Mouse (Mus musculus) limb, embryonic 15.5 days (tissue): Measurements from ENCODE around the gene Rad51b. TPM values are rescaled to one million over a fixed set of nuclear protein-coding genes. Genes with fewer than 3 reads are reported as not detected.

ENCODE experiments used
- ATAC-seq: fragments of 200-750 bp; cut with Nextera tagmentation; 2 replicates; pipeline ENCODE4 v1.8.0; 2017; ENCODE audit warnings: low read depth, moderate TSS enrichment; ENCODE audit not compliant: insufficient number of reproducible peaks, low FRiP score, low TSS enrichment
- H3K27ac ChIP-seq: fragments of 300-500 bp; sonication (generic); 2 replicates; pipeline ENCODE4 v1.5.1; 2015; ENCODE audit warnings: moderate library complexity, mild to moderate bottlenecking, inconsistent platforms
- H3K27me3 ChIP-seq: fragments of 300-500 bp; sonication (generic); 2 replicates; pipeline ENCODE4 v1.6.1; 2015; ENCODE audit warnings: inconsistent platforms
- H3K36me3 ChIP-seq: fragments of 300-500 bp; sonication (generic); 2 replicates; pipeline ENCODE4 v1.6.1; 2015; ENCODE audit warnings: inconsistent platforms
- H3K4me1 ChIP-seq: fragments of 300-500 bp; sonication (generic); 2 replicates; pipeline ENCODE4 v1.6.1; 2015; ENCODE audit warnings: inconsistent platforms
- H3K4me2 ChIP-seq: fragments of 300-500 bp; sonication (generic); 2 replicates; pipeline ENCODE4 v1.6.1; 2015; ENCODE audit warnings: mild to moderate bottlenecking, inconsistent platforms
- H3K4me3 ChIP-seq: fragments of 300-500 bp; sonication (generic); 2 replicates; pipeline ENCODE4 v1.5.1; 2015; ENCODE audit warnings: mild to moderate bottlenecking, inconsistent platforms
- H3K9ac ChIP-seq: fragments of 300-500 bp; sonication (generic); 2 replicates; pipeline ENCODE4 v1.6.1; 2015; ENCODE audit warnings: inconsistent platforms
- H3K9me3 ChIP-seq: fragments of 300-500 bp; sonication (generic); 2 replicates; pipeline ENCODE4 v1.6.1; 2016; ENCODE audit warnings: inconsistent platforms
- WGBS: fragments of 180-500 bp; shearing (Covaris S2); methylation state at CpG from one replicate; pipeline ENCODE4 v1.1.7; 2015; 5-methylcytosine and 5-hydroxymethylcytosine counted together
- polyA plus RNA-seq: library from polyadenylated mRNA; unstranded; fragments of >200 nt; fragmentation: Nextera tagmentation; extraction: Ambion mirVana; gene quantifications from 2 replicates; pipeline ENCODE4 v1.2.1, GENCODE M21; 2015

Rad51b gene
- polyA plus RNA-seq, 1 experiment from 2014 or later = 5.2 TPM

DNA sequence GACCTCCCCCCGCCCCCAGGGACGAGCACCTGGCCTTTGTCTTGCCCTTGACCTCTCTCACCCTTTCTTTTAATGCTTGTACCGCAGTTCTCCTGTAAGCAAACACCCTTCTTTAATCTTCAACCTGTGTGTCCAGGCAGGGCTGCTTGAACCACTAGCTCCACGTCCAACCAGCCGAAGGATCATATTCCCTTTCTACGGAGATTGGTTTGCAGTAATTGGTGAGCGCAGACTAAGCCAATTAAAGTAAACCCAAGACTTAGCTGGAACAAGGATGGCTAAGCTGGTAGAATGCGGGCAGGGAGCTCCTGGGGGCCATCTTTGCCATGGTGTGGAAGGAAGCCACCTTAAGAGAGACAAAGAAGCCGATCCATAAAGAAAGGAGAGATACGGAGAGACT lies 490.5 kb downstream of the Rad51b start:
- Histone ChIP-seq H3K9ac (no peak overlapping the region), H3K9me3 (no peaks in the 10 kb centered on the region), H3K4me1 (0 out of 2 replicates have a peak, but pooled peaks cover 3% of the 10 kb centered on the region), H3K27ac (no peak overlapping the region), H3K4me2 (no peak overlapping the region), H3K4me3 (no peak overlapping the region), H3K36me3 (no peaks in the 10 kb centered on the region), H3K27me3 (no peaks in the 10 kb centered on the region)
- no peak for ATAC-seq
- 66% methylated on average over 10 of the region's 10 CpGs for WGBS

DNA sequence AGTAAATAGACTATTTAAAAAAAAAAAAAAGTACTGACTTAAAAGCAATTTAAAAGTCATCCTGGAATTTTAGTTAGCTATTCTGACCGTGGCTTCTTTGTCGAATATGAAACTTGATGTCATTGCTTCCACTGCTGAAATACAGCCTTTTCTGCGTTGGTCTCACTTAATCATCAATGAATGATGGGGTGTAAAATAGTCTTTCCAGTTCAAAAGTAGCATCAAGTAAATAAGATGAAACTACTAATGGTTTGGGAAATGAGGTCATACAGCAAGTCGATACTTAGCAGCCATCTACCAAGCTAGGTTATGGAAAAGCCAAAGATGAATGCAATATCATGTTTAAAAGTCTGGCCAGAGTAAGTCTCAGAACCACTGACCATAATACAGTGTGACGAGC lies 491.3 kb downstream of the Rad51b start:
- H3K4me3 ChIP-seq = no peak overlapping the region
- WGBS = 78% methylated on average over 5 of the region's 5 CpGs
- no peaks in the 10 kb centered on the region for H3K9me3 ChIP-seq
- ATAC-seq = no peak
- no peaks in the 10 kb centered on the region for H3K36me3 ChIP-seq
- H3K4me1 ChIP-seq = peaks cover 4% of the 10 kb centered on the region; the same call in 1 of the 2 replicates
- H3K27ac ChIP-seq = no peak overlapping the region
- no peaks in the 10 kb centered on the region for H3K27me3 ChIP-seq
- H3K9ac ChIP-seq = no peak overlapping the region
- H3K4me2 ChIP-seq = no peak overlapping the region

DNA sequence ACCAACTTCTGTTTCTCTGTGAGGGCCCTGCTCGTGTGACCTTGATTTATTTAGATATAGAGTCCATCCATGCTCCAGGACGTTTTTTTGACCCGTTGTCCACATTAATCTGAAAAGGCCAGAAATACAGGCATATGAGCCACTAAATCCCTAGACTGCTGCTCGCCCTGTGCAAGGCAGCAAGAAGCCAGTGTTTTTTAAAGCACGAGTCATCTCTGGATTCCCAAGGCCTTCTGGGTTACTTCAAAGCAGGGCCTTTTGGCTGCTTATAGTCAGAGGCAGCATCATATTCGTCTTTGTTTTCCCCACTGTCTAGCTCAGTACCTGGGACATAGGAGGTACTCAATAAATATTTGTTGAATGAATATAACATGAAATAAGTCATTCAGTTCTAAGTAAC lies 492.4 kb downstream of the Rad51b start:
- H3K9me3 ChIP-seq = no peaks in the 10 kb centered on the region

DNA sequence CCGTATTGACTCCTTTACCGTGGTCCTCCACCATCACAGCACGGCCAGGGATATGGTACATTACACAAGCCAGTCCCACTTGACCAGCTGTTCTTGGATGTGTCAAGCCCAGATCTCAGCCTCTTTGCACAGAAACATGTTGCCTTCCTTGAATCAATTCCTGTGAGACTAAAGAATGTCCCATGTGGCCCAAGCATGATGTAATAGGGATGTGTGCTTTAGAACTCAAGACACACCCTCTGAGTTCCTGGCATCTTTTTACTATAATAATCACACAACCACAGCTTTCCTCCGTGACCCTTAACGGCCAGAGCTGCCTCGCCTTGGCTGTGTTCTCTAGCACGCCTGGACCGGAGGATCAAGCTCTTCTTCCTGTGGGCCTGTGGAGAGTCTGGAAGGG lies 496.3 kb downstream of the Rad51b start:
- ATAC-seq = no peak
- no peaks in the 10 kb centered on the region for H3K27me3 ChIP-seq
- no peaks in the 10 kb centered on the region for H3K9me3 ChIP-seq
- 61% methylated on average over 8 of the region's 8 CpGs for WGBS
- H3K36me3 ChIP-seq = no peaks in the 10 kb centered on the region
- no peak overlapping the region for H3K4me2 ChIP-seq
- no peak overlapping the region for H3K4me3 ChIP-seq
- no peak overlapping the region; the same call in 1 of the 2 replicates for H3K27ac ChIP-seq
- no peak overlapping the region for H3K9ac ChIP-seq
- peaks cover 18% of the 10 kb centered on the region for H3K4me1 ChIP-seq

More for the DNA sequence above, 492.4 kb downstream of the Rad51b start:
- Histone ChIP-seq H3K9ac (no peak overlapping the region), H3K27me3 (no peaks in the 10 kb centered on the region), H3K27ac (no peak overlapping the region), H3K4me1 (peaks cover 4% of the 10 kb centered on the region; the same call in 1 of the 2 replicates), H3K4me3 (no peak overlapping the region), H3K36me3 (no peaks in the 10 kb centered on the region), H3K4me2 (no peak overlapping the region)
- no peak for ATAC-seq
- WGBS = 76% methylated on average over 6 of the region's 6 CpGs

DNA sequence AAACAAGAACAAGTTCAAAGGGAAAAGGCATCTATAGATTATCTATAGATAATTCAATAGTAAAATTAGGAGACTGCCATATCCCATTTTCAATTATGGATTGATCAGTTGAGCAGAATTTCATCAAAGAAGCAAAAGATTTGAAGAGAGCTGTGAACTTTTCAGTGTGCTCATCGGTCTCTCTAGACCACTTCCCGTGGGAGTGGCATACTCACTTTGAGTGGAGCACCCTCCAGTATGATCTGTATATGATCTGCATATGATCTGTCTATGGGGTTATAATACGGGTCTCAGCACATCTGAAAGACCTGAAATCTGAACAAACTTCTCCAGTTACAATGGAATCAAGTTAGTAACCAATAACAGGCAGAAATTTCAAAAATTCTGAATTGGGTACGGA lies 497.7 kb downstream of the Rad51b start:
- H3K4me1 ChIP-seq = peaks cover 22% of the 10 kb centered on the region
- H3K9ac ChIP-seq = no peak overlapping the region
- H3K9me3 ChIP-seq = no peaks in the 10 kb centered on the region
- no peak overlapping the region for H3K27ac ChIP-seq
- no peak for ATAC-seq
- 87% methylated on average over 4 of the region's 4 CpGs for WGBS
- H3K36me3 ChIP-seq = no peaks in the 10 kb centered on the region
- no peak overlapping the region for H3K4me2 ChIP-seq
- H3K27me3 ChIP-seq = no peaks in the 10 kb centered on the region
- no peak overlapping the region for H3K4me3 ChIP-seq

DNA sequence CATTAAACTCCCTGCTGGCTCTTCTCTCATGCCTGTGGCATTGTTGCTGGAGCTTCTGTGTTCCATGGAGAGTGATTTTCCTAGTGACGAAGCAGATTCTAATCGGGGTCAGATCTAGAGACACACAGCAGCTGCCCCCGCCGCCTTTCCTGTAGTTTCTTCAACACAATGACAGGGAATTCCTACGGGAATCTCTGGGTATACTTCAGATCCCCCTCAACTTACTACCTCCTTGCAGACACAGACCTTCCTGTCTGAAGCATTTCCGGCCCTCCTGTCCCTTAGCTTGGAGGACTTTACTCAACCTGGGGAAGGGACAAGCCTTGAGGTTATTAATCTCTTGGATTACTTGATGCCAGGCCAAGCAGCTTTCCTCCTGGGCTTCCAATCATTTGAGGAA lies 499.2 kb downstream of the Rad51b start:
- no peaks in the 10 kb centered on the region for H3K9me3 ChIP-seq
- no peak overlapping the region for H3K9ac ChIP-seq
- no peaks in the 10 kb centered on the region for H3K36me3 ChIP-seq
- H3K4me2 ChIP-seq = no peak overlapping the region
- H3K27ac ChIP-seq = no peak overlapping the region
- H3K27me3 ChIP-seq = no peaks in the 10 kb centered on the region
- ATAC-seq = no peak
- no peak overlapping the region for H3K4me3 ChIP-seq
- WGBS = 70% methylated on average over 6 of the region's 6 CpGs
- peaks cover 22% of the 10 kb centered on the region for H3K4me1 ChIP-seq

DNA sequence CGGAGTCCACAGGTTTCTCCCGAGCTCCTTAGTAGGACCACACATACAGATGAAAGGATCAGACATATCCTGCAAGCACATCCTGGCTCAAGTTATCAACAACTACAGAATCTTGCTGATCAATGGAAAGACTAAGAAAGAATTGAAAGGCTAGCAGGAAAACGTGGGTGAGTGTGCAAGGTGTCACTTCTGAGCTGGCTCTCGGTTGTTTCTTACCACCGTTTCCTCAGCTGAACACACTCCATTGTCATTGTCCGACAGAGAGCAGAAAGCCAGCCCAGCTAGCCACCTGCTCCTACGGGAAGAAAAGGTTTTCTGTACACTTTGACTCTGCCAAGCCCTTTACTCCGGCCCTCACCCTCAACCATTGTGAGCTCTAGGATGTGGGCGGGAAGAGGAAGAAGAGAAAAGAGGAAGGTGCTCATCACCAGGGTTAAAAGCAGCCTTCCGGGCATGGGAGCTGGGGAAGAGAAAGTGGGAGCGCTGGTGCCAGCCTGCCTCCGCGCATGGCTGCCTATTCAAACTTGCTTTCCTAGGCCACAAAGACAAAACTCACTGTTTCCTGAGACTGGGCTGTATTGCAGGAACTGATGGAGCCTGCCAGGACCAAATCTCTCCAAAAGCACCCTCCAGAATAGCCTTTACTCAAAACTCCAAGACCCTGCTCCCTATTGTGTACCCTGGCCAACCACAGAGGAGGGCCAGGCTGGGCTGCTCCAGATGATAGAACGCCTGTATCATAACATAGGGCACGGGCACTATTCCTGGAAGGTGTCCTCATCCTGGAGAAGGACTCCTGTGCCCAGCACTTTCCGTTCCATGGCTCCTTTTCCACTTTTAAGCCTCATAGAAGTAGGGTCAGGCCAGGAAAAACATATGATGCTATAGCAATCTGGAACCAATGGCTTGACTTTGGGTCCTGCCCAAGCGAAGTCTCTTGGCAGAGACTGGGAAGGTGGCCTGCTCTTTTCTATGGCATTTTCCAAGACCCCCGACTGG lies 500.0 kb downstream of the Rad51b start:
- Histone ChIP-seq H3K4me1 (peaks cover 22% of the 10 kb centered on the region), H3K27me3 (no peaks in the 10 kb centered on the region), H3K36me3 (no peaks in the 10 kb centered on the region), H3K9ac (no peak overlapping the region), H3K27ac (peak overlapping the region; percentile 83), H3K4me3 (no peak overlapping the region), H3K9me3 (no peaks in the 10 kb centered on the region), H3K4me2 (no peak overlapping the region)
- 76% methylated on average over 18 of the region's 18 CpGs for WGBS
- peak; percentile 65 for ATAC-seq

DNA sequence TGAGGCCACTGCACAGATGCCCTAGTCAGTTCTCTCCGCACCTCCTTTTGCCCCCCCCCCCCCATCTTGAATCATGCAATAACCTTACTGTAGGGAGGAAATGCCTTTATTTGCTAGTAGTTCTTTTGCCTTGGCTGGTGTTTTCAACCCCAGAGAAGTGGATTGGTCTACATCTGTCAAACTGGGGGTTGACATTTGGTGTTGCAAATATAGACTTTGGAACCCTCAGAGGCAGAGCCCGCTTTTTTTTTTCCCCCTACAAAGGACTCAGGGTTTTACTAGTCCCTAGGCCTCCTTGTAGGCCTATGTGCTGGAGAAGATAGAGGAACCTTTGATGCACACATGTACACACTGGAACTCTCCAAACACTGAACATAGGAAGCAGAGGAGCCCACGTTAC lies 501.4 kb downstream of the Rad51b start:
- ATAC-seq = no peak
- H3K4me2 ChIP-seq = no peak overlapping the region
- peaks cover 19% of the 10 kb centered on the region for H3K4me1 ChIP-seq
- WGBS = 86% methylated on average over 3 of the region's 3 CpGs
- H3K4me3 ChIP-seq = no peak overlapping the region
- H3K9ac ChIP-seq = no peak overlapping the region
- no peak overlapping the region for H3K27ac ChIP-seq
- H3K27me3 ChIP-seq = no peaks in the 10 kb centered on the region
- no peaks in the 10 kb centered on the region for H3K9me3 ChIP-seq
- no peaks in the 10 kb centered on the region for H3K36me3 ChIP-seq

DNA sequence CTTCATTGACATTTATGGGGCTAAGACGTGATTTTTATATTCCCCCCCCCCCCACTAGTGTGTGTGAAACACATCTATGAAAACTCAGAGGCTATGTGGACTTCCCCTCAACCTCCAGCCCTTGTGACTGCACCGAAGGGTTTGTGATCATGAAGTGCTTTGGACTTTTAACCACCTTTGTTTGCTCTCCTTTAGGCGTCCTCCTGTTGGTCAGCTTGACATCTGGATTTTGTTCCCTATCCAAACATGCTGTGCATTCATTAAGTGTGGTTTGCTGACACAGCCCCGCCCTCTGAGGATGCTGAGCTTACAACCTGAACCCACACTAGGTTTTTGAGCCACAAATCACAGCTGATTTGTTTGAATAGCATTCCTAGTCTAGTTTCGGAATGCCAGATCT lies 502.3 kb downstream of the Rad51b start:
- no peak overlapping the region for H3K4me3 ChIP-seq
- H3K4me2 ChIP-seq = no peak overlapping the region
- no peaks in the 10 kb centered on the region for H3K36me3 ChIP-seq
- no peak overlapping the region for H3K9ac ChIP-seq
- no peak overlapping the region for H3K27ac ChIP-seq
- WGBS = 64% methylated on average over 5 of the region's 5 CpGs
- peaks cover 17% of the 10 kb centered on the region for H3K4me1 ChIP-seq
- H3K27me3 ChIP-seq = no peaks in the 10 kb centered on the region
- ATAC-seq = no peak
- H3K9me3 ChIP-seq = no peaks in the 10 kb centered on the region

DNA sequence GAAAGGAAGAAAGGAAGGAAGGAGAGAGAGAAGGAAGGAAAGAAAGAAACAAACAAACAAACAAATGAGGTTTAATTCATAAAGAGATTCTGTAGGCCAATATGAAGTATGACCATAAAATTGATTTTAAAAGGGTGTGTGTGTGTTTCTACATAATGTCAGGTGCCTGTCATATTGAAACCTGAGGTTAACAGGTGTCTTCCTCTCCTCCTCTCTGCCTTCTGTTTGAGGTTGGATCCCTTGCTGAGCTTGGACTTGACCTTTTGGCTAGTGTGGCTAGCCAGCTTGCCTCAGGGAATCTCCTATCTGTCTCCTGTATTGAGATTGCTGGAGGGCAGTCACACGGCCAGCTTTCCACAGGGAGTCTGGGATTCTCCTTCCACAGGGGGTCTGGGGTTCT lies 506.6 kb downstream of the Rad51b start:
- 69% methylated on average over 1 of the region's 1 CpGs for WGBS
- ATAC-seq = no peak
- H3K9ac ChIP-seq = no peak overlapping the region

DNA sequence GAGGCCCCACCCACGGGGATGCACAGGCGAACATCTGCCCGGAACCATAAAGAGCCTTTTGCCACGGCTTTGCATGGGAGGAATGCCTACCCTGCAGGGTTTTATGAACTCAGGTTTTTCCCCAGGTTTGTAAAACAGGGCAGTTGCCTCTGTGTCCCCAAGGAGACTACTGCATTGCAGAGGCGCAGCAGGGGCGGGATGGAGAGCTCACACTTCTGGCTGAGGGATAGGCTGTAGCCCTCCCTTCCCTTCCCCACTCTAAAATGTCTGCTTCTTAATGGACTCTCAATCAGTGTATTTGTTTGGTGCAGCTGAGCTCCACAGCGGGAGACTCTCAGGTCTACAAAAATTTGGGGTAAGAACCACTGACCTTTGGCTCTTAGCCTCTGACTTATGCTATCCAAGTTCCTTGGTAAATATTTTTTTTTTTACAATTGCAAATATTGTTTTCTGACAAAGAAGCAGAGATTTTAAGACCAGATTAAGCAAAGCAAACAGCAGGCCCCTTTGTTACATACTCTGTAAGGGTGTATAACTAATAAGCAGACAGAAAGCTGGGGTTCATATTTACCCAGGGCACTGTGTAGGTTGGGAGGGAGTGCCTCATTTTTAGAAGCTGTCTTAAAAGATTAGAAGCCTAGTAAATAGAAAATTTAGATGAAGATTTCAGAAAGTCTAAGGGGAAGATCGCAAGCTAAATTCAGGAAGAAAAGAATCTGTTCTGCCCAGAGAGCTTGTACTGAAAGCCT lies 507.9 kb downstream of the Rad51b start:
- Histone ChIP-seq H3K4me2 (no peak overlapping the region), H3K27me3 (no peaks in the 10 kb centered on the region), H3K9me3 (no peaks in the 10 kb centered on the region), H3K27ac (peak overlapping the region; percentile 44; the same call in 1 of the 2 replicates), H3K36me3 (no peaks in the 10 kb centered on the region), H3K4me1 (peaks cover 31% of the 10 kb centered on the region), H3K9ac (no peak overlapping the region), H3K4me3 (no peak overlapping the region)
- WGBS = 36% methylated on average over 8 of the region's 8 CpGs
- no peak for ATAC-seq

More for the DNA sequence above, 506.6 kb downstream of the Rad51b start:
- no peaks in the 10 kb centered on the region for H3K27me3 ChIP-seq
- no peak overlapping the region for H3K27ac ChIP-seq
- H3K4me3 ChIP-seq = no peak overlapping the region
- H3K4me1 ChIP-seq = peaks cover 23% of the 10 kb centered on the region
- no peaks in the 10 kb centered on the region for H3K9me3 ChIP-seq
- H3K36me3 ChIP-seq = no peaks in the 10 kb centered on the region
- H3K4me2 ChIP-seq = no peak overlapping the region

DNA sequence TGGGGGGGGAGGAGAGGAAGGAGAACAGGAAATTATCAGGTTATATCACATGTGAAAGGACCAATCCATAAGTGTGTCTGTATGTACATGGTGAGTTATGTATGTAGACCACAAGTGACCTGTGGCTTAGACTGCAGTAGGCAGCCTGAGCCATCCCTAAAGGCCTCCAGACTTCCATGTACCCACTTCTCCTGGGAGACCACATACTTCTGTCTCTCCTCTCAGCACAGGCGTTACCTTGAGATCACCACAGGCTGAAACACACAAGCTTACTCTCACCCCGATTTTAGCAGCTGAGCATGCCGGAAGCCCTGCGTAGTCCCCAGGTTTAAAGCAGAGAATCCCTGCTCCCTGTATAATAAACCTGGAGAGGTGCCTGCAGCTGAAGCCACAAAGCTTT lies 509.9 kb downstream of the Rad51b start:
- Histone ChIP-seq H3K36me3 (no peaks in the 10 kb centered on the region), H3K4me2 (no peak overlapping the region), H3K4me3 (no peak overlapping the region), H3K9me3 (no peaks in the 10 kb centered on the region), H3K4me1 (peaks cover 35% of the 10 kb centered on the region), H3K27me3 (no peaks in the 10 kb centered on the region), H3K27ac (no peak overlapping the region), H3K9ac (no peak overlapping the region)
- WGBS = 62% methylated on average over 4 of the region's 4 CpGs
- ATAC-seq = no peak
